Mouse (Mus musculus): ENCODE results near the gene Trim13.
A peak's percentile ranks its signal among the peaks of the same experiment; 100 is the strongest.

- peak; percentile 32; the same call in 1 of the 2 replicates for TF ChIP-seq CTCF (IDR thresholded peaks at IDR 0.05; ENCODE audit: low read depth)
- no peak for TF ChIP-seq EP300 (IDR thresholded peaks at IDR 0.05; ENCODE audit: low read depth)
Observed at GRCm38 (mm10) chr14:61556289-61557147, 41.5 kb upstream of the Trim13 start, which contains the start of gene Spryd7.

Measured in liver, embryonic 14.5 days (tissue).